Mouse (Mus musculus) spleen, postnatal 14 days (tissue): Measurements from ENCODE around the gene Spcs2.

ENCODE experiments used
- DNase-seq, 2 experiments: peaks; one replicate each; pipeline ENCODE4 v3.0.0; 2021 to 2022; ENCODE audit warnings: low spot score in 2 of 2

The Spcs2 gene

GRCm38 (mm10) chr7:99864241-99865028, 1.2 kb upstream of the Spcs2 start:
- DNase-seq = no peak

GRCm38 (mm10) chr7:99858813-99859585, 4.3 kb downstream of the Spcs2 start, which contains the start of gene Xrra1:
Gene Xrra1, plus strand, starts transcription at chr7:99859116.
- DNase-seq = peak; percentile 87 to 91

- no peak for DNase-seq
Measured at GRCm38 (mm10) chr7:99858175-99858812, 5.0 kb downstream of the Spcs2 start.

GRCm38 (mm10) chr7:99856266-99856861, 6.9 kb downstream of the Spcs2 start:
- DNase-seq = no peak

- no peak for DNase-seq
Measured at GRCm38 (mm10) chr7:99854311-99854710, 9.0 kb downstream of the Spcs2 start.

- DNase-seq = no peak
Measured at GRCm38 (mm10) chr7:99853350-99853749, 9.9 kb downstream of the Spcs2 start.

- DNase-seq = no peak
Measured at GRCm38 (mm10) chr7:99851618-99852017, 11.6 kb downstream of the Spcs2 start.

- DNase-seq = no peak
Measured at GRCm38 (mm10) chr7:99851121-99851520, 12.1 kb downstream of the Spcs2 start.

GRCm38 (mm10) chr7:99850534-99850933, 12.7 kb downstream of the Spcs2 start:
- no peak for DNase-seq

- no peak for DNase-seq
Measured at GRCm38 (mm10) chr7:99845533-99846236, 17.6 kb downstream of the Spcs2 start.

GRCm38 (mm10) chr7:99838241-99838640, 25.0 kb downstream of the Spcs2 start:
- DNase-seq = no peak

GRCm38 (mm10) chr7:99837358-99838071, 25.7 kb downstream of the Spcs2 start:
- DNase-seq = no peak

- DNase-seq = no peak
Measured at GRCm38 (mm10) chr7:99836781-99837180, 26.5 kb downstream of the Spcs2 start.

- no peak for DNase-seq
Measured at GRCm38 (mm10) chr7:99834314-99834853, 28.9 kb downstream of the Spcs2 start.

GRCm38 (mm10) chr7:99833846-99834222, 29.4 kb downstream of the Spcs2 start:
- DNase-seq = no peak

- no peak for DNase-seq
Measured at GRCm38 (mm10) chr7:99833115-99833845, 30.0 kb downstream of the Spcs2 start.

GRCm38 (mm10) chr7:99828083-99828570, 35.1 kb downstream of the Spcs2 start, which contains the start of gene Neu3:
Gene Neu3, minus strand, starts transcription at chr7:99828417.
- DNase-seq = peak; percentile 91 to 92

GRCm38 (mm10) chr7:99826096-99826495, 37.2 kb downstream of the Spcs2 start:
- no peak for DNase-seq

- no peak for DNase-seq
Measured at GRCm38 (mm10) chr7:99825511-99825910, 37.8 kb downstream of the Spcs2 start.
